ENCODE assay signal across 24 mouse cellular contexts in genomic region chr4:44022323-44022722, GRCm38 (mm10). TPM values are rescaled to one million over a fixed set of nuclear protein-coding genes. Genes with fewer than 3 reads are reported as not detected.
DNase-seq lines count a peak whose midpoint lies in the region; ATAC-seq and TF ChIP-seq lines count a peak whose summit lies in the region.
"Had no signal": no experiment of that assay in that cellular context is flagged by ENCODE, and none has a peak within 500 bp of the region (broad histone marks: within the 10 kb centered on the region; RNA-seq: fewer than 3 reads in every experiment).

No protein-coding gene starts in this region.

- WGBS in spleen, adult 2 months, result 23% methylated on average over 4 of the region's 4 CpGs
- 31% methylated on average over 4 of the region's 4 CpGs for WGBS in bone marrow, adult 2 months
- WGBS in forebrain, embryonic 14.5 days, result 93% methylated on average over 4 of the region's 4 CpGs

- no peaks in the 10 kb centered on the region for H3K9me3 ChIP-seq in forebrain, embryonic 14.5 days (replicated peaks; ENCODE audit: control insufficient read depth, low read length)
- H3K9me3 ChIP-seq: embryonic facial prominence, embryonic 15.5 days; hindbrain, embryonic 12.5 days; limb, embryonic 10.5 days; liver, embryonic 12.5 days; neural tube, embryonic 15.5 days had no signal

- TF ChIP-seq CTCF in spleen, adult 2 months (IDR thresholded peaks at IDR 0.05; ENCODE audit: extremely low read depth, insufficient read depth, insufficient read length, insufficient replicate concordance), result no peak
- TF ChIP-seq CTCF in bone marrow, adult 2 months (IDR thresholded peaks at IDR 0.05; ENCODE audit: control insufficient read depth, insufficient read depth, low read length), result no peak

- peak overlapping the region; percentile 81 for H3K27ac ChIP-seq in spleen, adult 2 months (ENCODE audit: insufficient read depth, low read length)
- H3K27ac ChIP-seq in bone marrow, adult 2 months (ENCODE audit: control insufficient read depth, insufficient read depth, low read depth, low read length, poor library complexity), result 0 out of 2 replicates have a peak overlapping the region, but pooled peaks have one; percentile 25
- H3K27ac ChIP-seq in forebrain, embryonic 14.5 days (ENCODE audit: low read depth, low read length), result no peak overlapping the region
- H3K27ac ChIP-seq: embryonic facial prominence, embryonic 15.5 days; hindbrain, embryonic 12.5 days; layer of hippocampus, adult 2 months; limb, embryonic 10.5 days; liver, embryonic 12.5 days; midbrain, embryonic 10.5 days; neural tube, embryonic 15.5 days had no signal

- H3K4me1 ChIP-seq in spleen, adult 2 months (ENCODE audit: control insufficient read depth, insufficient read depth, insufficient read length), result peaks cover 12% of the 10 kb centered on the region; the same call in 1 of the 2 replicates
- no peaks in the 10 kb centered on the region; the same call in 1 of the 2 replicates for H3K4me1 ChIP-seq in bone marrow, adult 2 months (ENCODE audit: control insufficient read depth, insufficient read depth, low read length)
- H3K4me1 ChIP-seq in forebrain, embryonic 14.5 days (ENCODE audit: control insufficient read depth, insufficient read depth, low read length), result no peaks in the 10 kb centered on the region
- H3K4me1 ChIP-seq: embryonic facial prominence, embryonic 15.5 days; hindbrain, embryonic 12.5 days; limb, embryonic 10.5 days; liver, embryonic 12.5 days; midbrain, embryonic 10.5 days; neural tube, embryonic 15.5 days had no signal

- ATAC-seq in neutrophil, adult 5-6 weeks (ENCODE audit: extremely low read depth, insufficient number of reproducible peaks, low FRiP score, poor library complexity, severe bottlenecking), result peak; percentile 35
- no peak for ATAC-seq in megakaryocyte progenitor cell, adult 5-6 weeks (replicated peaks; ENCODE audit: poor library complexity)
- ATAC-seq in forebrain, embryonic 14.5 days, result no peak
- ATAC-seq: intestine, postnatal 0 days; liver, embryonic 12.5 days had no signal

- no peak overlapping the region for H3K4me3 ChIP-seq in spleen, adult 2 months (ENCODE audit: extremely low read depth, insufficient read depth, insufficient read length)
- no peak overlapping the region for H3K4me3 ChIP-seq in bone marrow, adult 2 months (replicated peaks; ENCODE audit: control insufficient read depth, low read depth, low read length)
- no peak overlapping the region for H3K4me3 ChIP-seq in forebrain, embryonic 14.5 days (ENCODE audit: low read depth, low read length)
- H3K4me3 ChIP-seq: embryonic facial prominence, embryonic 15.5 days; hindbrain, embryonic 12.5 days; layer of hippocampus, adult 2 months; limb, embryonic 10.5 days; liver, embryonic 12.5 days; midbrain, embryonic 10.5 days; neural tube, embryonic 15.5 days had no signal

- H3K4me2 ChIP-seq in forebrain, embryonic 14.5 days (ENCODE audit: low read length), result no peak overlapping the region
- H3K4me2 ChIP-seq: embryonic facial prominence, embryonic 15.5 days; hindbrain, embryonic 12.5 days; liver, embryonic 12.5 days; neural tube, embryonic 15.5 days had no signal

- no peaks in the 10 kb centered on the region for H3K27me3 ChIP-seq in spleen, adult 2 months (ENCODE audit: control insufficient read depth, insufficient read depth, low read length)
- no peaks in the 10 kb centered on the region for H3K27me3 ChIP-seq in forebrain, embryonic 14.5 days (replicated peaks; ENCODE audit: control insufficient read depth, insufficient read depth, low read length)
- H3K27me3 ChIP-seq: embryonic facial prominence, embryonic 15.5 days; hindbrain, embryonic 12.5 days; liver, embryonic 12.5 days; neural tube, embryonic 15.5 days had no signal

- H3K9ac ChIP-seq in forebrain, embryonic 14.5 days (ENCODE audit: low read length), result no peak overlapping the region
- H3K9ac ChIP-seq: embryonic facial prominence, embryonic 15.5 days; hindbrain, embryonic 12.5 days; liver, embryonic 12.5 days; neural tube, embryonic 15.5 days had no signal

- no peak for TF ChIP-seq POLR2A in spleen, adult 2 months (IDR thresholded peaks at IDR 0.05; ENCODE audit: low read depth, low read length)
- TF ChIP-seq POLR2A in bone marrow, adult 2 months (IDR thresholded peaks at IDR 0.05; ENCODE audit: borderline replicate concordance, control insufficient read depth, low read depth, low read length), result no peak

- H3K36me3 ChIP-seq in spleen, adult 2 months (ENCODE audit: control insufficient read depth, insufficient read depth, low read length), result peaks cover 51% of the 10 kb centered on the region
- H3K36me3 ChIP-seq in forebrain, embryonic 14.5 days (ENCODE audit: control insufficient read depth, insufficient read depth, low read length), result peaks cover 86% of the 10 kb centered on the region

- DNase-seq in spleen, adult 2 months (ENCODE audit: low read depth in 1 of 2, low spot score in 2 of 2), result peak in 1 of 2 experiments; percentile 59
- DNase-seq in spleen, adult 18-20 months, result no peak
- DNase-seq in MN1 (ENCODE audit: low spot score), result no peak
- no peak for DNase-seq in forebrain, embryonic 14.5 days (ENCODE audit: low spot score)
- DNase-seq: adrenal gland, postnatal 36 days; cerebellum, adult 9-10 months; kidney, postnatal 10 days had no signal

RNA-seq across cellular contexts. Expression of gene Clta, which starts 18.1 kb away (rescaled TPM):
- polyA plus RNA-seq in spleen, adult 2 months (2012; rRNA removed), result 183 and 235 TPM in 2 replicates
- polyA plus RNA-seq in bone marrow, adult 2 months (2011; ENCODE audit: insufficient read depth, insufficient read length, low replicate concordance, missing spikeins), result 114 and 168 TPM in 2 replicates
- total RNA-seq in neutrophil, adult 5-6 weeks (2017), result 339 TPM in 2 replicates
- total RNA-seq in megakaryocyte progenitor cell, adult 5-6 weeks (2015), result 302 and 347 TPM in 2 replicates
- 439 and 441 TPM in 2 replicates for total RNA-seq in megakaryocyte progenitor cell, adult 5-6 weeks (2017)
- 303 and 306 TPM in 2 replicates for polyA plus RNA-seq in forebrain, embryonic 14.5 days (2014; fragmentation: Nextera tagmentation; extraction: Ambion mirVana)

RNA-seq across cellular contexts. Expression of gene Ccin, which starts 39.0 kb away (rescaled TPM):
- polyA plus RNA-seq in spleen, adult 2 months (2012; rRNA removed), result 0.04 and 0.12 TPM in 2 replicates
- not detected in 2 replicates for polyA plus RNA-seq in bone marrow, adult 2 months (2011; ENCODE audit: insufficient read depth, insufficient read length, low replicate concordance, missing spikeins)
- 1.6 and 3.6 TPM in 2 replicates for total RNA-seq in neutrophil, adult 5-6 weeks (2017)
- not detected in 2 replicates for total RNA-seq in megakaryocyte progenitor cell, adult 5-6 weeks (2015)
- not detected in 2 replicates for total RNA-seq in megakaryocyte progenitor cell, adult 5-6 weeks (2017)
- not detected in 2 replicates for polyA plus RNA-seq in forebrain, embryonic 14.5 days (2014; fragmentation: Nextera tagmentation; extraction: Ambion mirVana)
- total RNA-seq: adrenal gland, postnatal 36 days; granulocyte monocyte progenitor cell, adult 5-6 weeks; layer of hippocampus, adult 2 months; left cerebral cortex, adult 18-20 months had no signal
- polyA plus RNA-seq: embryonic facial prominence, embryonic 15.5 days; forebrain, embryonic 11.5 days; heart, embryonic 14.5 days; hindbrain, embryonic 12.5 days; intestine, postnatal 0 days; limb, embryonic 10.5 days; liver, embryonic 12.5 days; lung, embryonic 16.5 days; midbrain, embryonic 10.5 days; neural tube, embryonic 15.5 days; stomach, embryonic 14.5 days had no signal
